Mouse (Mus musculus) brain, embryonic 14.5 days (tissue): ENCODE measurements around the gene C1qtnf5. TPM values are rescaled to one million over a fixed set of nuclear protein-coding genes. Genes with fewer than 3 reads are reported as not detected.

Experiments used
- DNase-seq: peaks from one replicate; pipeline ENCODE4 v3.0.0-alpha.2; 2011; ENCODE audit warnings: low read depth
- CTCF ChIP-seq: fragments of 200-500 bp; IDR thresholded peaks from 2 replicates; pipeline ENCODE4 v1.5.1; 2012; ENCODE audit warnings: inconsistent platforms, mild to moderate bottlenecking, moderate library complexity, borderline replicate concordance; ENCODE audit not compliant: insufficient read depth, insufficient read length; ENCODE audit errors: extremely low read depth
- POLR2A ChIP-seq: fragments of 200-500 bp; IDR thresholded peaks from 2 replicates; pipeline ENCODE4 v1.6.1; 2012; ENCODE audit warnings: mild to moderate bottlenecking, inconsistent platforms, borderline replicate concordance; ENCODE audit not compliant: poor library complexity, insufficient read depth, insufficient read length, severe bottlenecking; ENCODE audit errors: extremely low read depth
- polyA plus RNA-seq: library from polyadenylated mRNA; depleted of rRNA; stranded (reverse); fragments of >200 nt; gene quantifications from 2 replicates; pipeline ENCODE4 v1.2.3, GENCODE M21; 2012; rRNA removed

The C1qtnf5 gene
- polyA plus RNA-seq, 1 experiment: 6.8 TPM

GRCm38 (mm10) chr9:44144718-44145060, 37.6 kb downstream of the C1qtnf5 start:
- TF ChIP-seq CTCF (no peak), POLR2A (no peak)
- DNase-seq: no peak

- TF ChIP-seq POLR2A (no peak), CTCF (peak; percentile 36; the same call in 1 of the 2 replicates)
- peak; percentile 6 for DNase-seq
Observed at GRCm38 (mm10) chr9:44147290-44147689, 40.2 kb downstream of the C1qtnf5 start.

Other genes starting within 250 kb of the C1qtnf5 start
- 11.6 and 13.1 TPM in 2 replicates for gene Thy1, start 63.9 kb upstream of the C1qtnf5 start, polyA plus RNA-seq
- gene Usp2, start 40.2 kb upstream of the C1qtnf5 start, polyA plus RNA-seq: 2.0 and 4.0 TPM in 2 replicates
- gene Mfrp, start 5.5 kb upstream of the C1qtnf5 start, polyA plus RNA-seq: 1.8 and 3.8 TPM in 2 replicates
- gene Gm49380, start 6.3 kb downstream of the C1qtnf5 start, polyA plus RNA-seq: 0.06 and 0.29 TPM in 2 replicates
- 31.4 and 34.7 TPM in 2 replicates for gene Rnf26, start 6.3 kb downstream of the C1qtnf5 start, polyA plus RNA-seq
- 28.5 and 28.9 TPM in 2 replicates for gene Mcam, start 27.2 kb downstream of the C1qtnf5 start, polyA plus RNA-seq
- gene Cbl, start 126.8 kb downstream of the C1qtnf5 start, polyA plus RNA-seq: 24.5 and 30.7 TPM in 2 replicates
- 0.15 TPM in 1 of 2 replicates, not detected in the other for gene Ccdc153, start 133.4 kb downstream of the C1qtnf5 start, polyA plus RNA-seq
- gene Pdzd3, start 144.2 kb downstream of the C1qtnf5 start, polyA plus RNA-seq: 0.57 and 0.78 TPM in 2 replicates
- gene Nlrx1, start 161.4 kb downstream of the C1qtnf5 start, polyA plus RNA-seq: 4.0 and 4.5 TPM in 2 replicates
- gene Abcg4, start 181.4 kb downstream of the C1qtnf5 start, polyA plus RNA-seq: 72.9 and 77.1 TPM in 2 replicates
- gene Hinfp, start 198.4 kb downstream of the C1qtnf5 start, polyA plus RNA-seq: 44.2 and 47.6 TPM in 2 replicates
- gene C2cd2l, start 213.0 kb downstream of the C1qtnf5 start, polyA plus RNA-seq: 58.5 and 62.1 TPM in 2 replicates
- gene Dpagt1, start 218.8 kb downstream of the C1qtnf5 start, polyA plus RNA-seq: 47.2 and 54.4 TPM in 2 replicates
- gene H2afx, start 227.4 kb downstream of the C1qtnf5 start, polyA plus RNA-seq: 223 and 342 TPM in 2 replicates
- gene Hmbs, start 237.0 kb downstream of the C1qtnf5 start, polyA plus RNA-seq: 40.9 and 48.9 TPM in 2 replicates